Mouse (Mus musculus) limb, embryonic 12.5 days (tissue): ENCODE results near the gene Rras. TPM values are rescaled to one million over a fixed set of nuclear protein-coding genes. Genes with fewer than 3 reads are reported as not detected.

Experiments used
- microRNA-seq: library from miRNA; unstranded; fragments of <30 nt; microRNA quantifications from one replicate; pipeline ENCODE4, GENCODE M21; 2017
- polyA plus RNA-seq: library from polyadenylated mRNA; unstranded; fragments of >200 nt; fragmentation: Nextera tagmentation; extraction: Ambion mirVana; gene quantifications from 2 replicates; pipeline ENCODE4 v1.2.1, GENCODE M21; 2016

Gene Rras
- polyA plus RNA-seq, 1 experiment from 2014 or later = 20.8 TPM

Small RNA genes lying within 50 kb of the gene (microRNA-seq; reads per million reads assigned to microRNA genes)
- not detected for gene Mir7054

Other genes with a start within 250 kb of the Rras start
- gene Nup62, start 201.9 kb upstream of the Rras start, polyA plus RNA-seq = 105 and 114 TPM in 2 replicates
- 1.5 and 2.5 TPM in 2 replicates for gene Il4i1, start 201.6 kb upstream of the Rras start, polyA plus RNA-seq
- 3.7 and 4.1 TPM in 2 replicates for gene Atf5, start 201.3 kb upstream of the Rras start, polyA plus RNA-seq
- gene Akt1s1, start 169.0 kb upstream of the Rras start, polyA plus RNA-seq = 106 and 110 TPM in 2 replicates
- 84.7 and 96.2 TPM in 2 replicates for gene Tbc1d17, start 168.9 kb upstream of the Rras start, polyA plus RNA-seq
- gene Pnkp, start 160.8 kb upstream of the Rras start, polyA plus RNA-seq = 35.5 and 37.3 TPM in 2 replicates
- gene Ptov1, start 148.2 kb upstream of the Rras start, polyA plus RNA-seq = 615 and 666 TPM in 2 replicates
- gene Med25, start 125.2 kb upstream of the Rras start, polyA plus RNA-seq = 116 and 127 TPM in 2 replicates
- gene Fuz, start 121.9 kb upstream of the Rras start, polyA plus RNA-seq = 21.6 and 24.8 TPM in 2 replicates
- gene Ap2a1, start 88.5 kb upstream of the Rras start, polyA plus RNA-seq = 74.2 and 77.6 TPM in 2 replicates
- gene Tsks, start 74.8 kb upstream of the Rras start, polyA plus RNA-seq = 0.11 TPM in 1 of 2 replicates, not detected in the other
- 27.8 and 29.9 TPM in 2 replicates for gene Cpt1c, start 43.1 kb upstream of the Rras start, polyA plus RNA-seq
- 704 and 706 TPM in 2 replicates for gene Prmt1, start 31.4 kb upstream of the Rras start, polyA plus RNA-seq
- gene Irf3, start 20.3 kb upstream of the Rras start, polyA plus RNA-seq = 90.9 and 97.2 TPM in 2 replicates
- 87.3 and 96.8 TPM in 2 replicates for gene Bcl2l12, start 19.2 kb upstream of the Rras start, polyA plus RNA-seq
- gene Scaf1, start 1.6 kb upstream of the Rras start, polyA plus RNA-seq = 42.1 and 46.9 TPM in 2 replicates
- 15.0 and 16.2 TPM in 2 replicates for gene Prr12, start 34.9 kb downstream of the Rras start, polyA plus RNA-seq
- 60.6 and 69.7 TPM in 2 replicates for gene Nosip, start 44.5 kb downstream of the Rras start, polyA plus RNA-seq
- 21.2 and 21.7 TPM in 2 replicates for gene Prrg2, start 44.7 kb downstream of the Rras start, polyA plus RNA-seq
- 261 and 271 TPM in 2 replicates for gene Rcn3, start 74.3 kb downstream of the Rras start, polyA plus RNA-seq
- 12.3 and 13.4 TPM in 2 replicates for gene Fcgrt, start 85.9 kb downstream of the Rras start, polyA plus RNA-seq
- 1,572 and 1,576 TPM in 2 replicates for gene Rps11, start 106.5 kb downstream of the Rras start, polyA plus RNA-seq
- 1,352 and 1,447 TPM in 2 replicates for gene Rpl13a, start 110.8 kb downstream of the Rras start, polyA plus RNA-seq
- gene Gm45713, start 118.3 kb downstream of the Rras start, polyA plus RNA-seq = 0.32 TPM in 1 of 2 replicates, not detected in the other
- 0.71 and 0.83 TPM in 2 replicates for gene Flt3l, start 118.5 kb downstream of the Rras start, polyA plus RNA-seq
- 91.8 and 93.0 TPM in 2 replicates for gene Pih1d1, start 136.3 kb downstream of the Rras start, polyA plus RNA-seq
- 51.4 and 53.8 TPM in 2 replicates for gene Aldh16a1, start 136.6 kb downstream of the Rras start, polyA plus RNA-seq
- gene Slc17a7, start 146.0 kb downstream of the Rras start, polyA plus RNA-seq = 0.17 and 0.25 TPM in 2 replicates
- gene Gfy, start 161.6 kb downstream of the Rras start, polyA plus RNA-seq = not detected in 2 replicates
- not detected in 2 replicates for gene Pth2, start 163.0 kb downstream of the Rras start, polyA plus RNA-seq
- gene Ccdc155, start 186.9 kb downstream of the Rras start, polyA plus RNA-seq = 1.0 and 1.7 TPM in 2 replicates
- gene Dkkl1, start 194.2 kb downstream of the Rras start, polyA plus RNA-seq = 0.80 and 1.2 TPM in 2 replicates
- 316 and 326 TPM in 2 replicates for gene Tead2, start 197.8 kb downstream of the Rras start, polyA plus RNA-seq
- 1.6 TPM in 2 replicates for gene Cd37, start 221.2 kb downstream of the Rras start, polyA plus RNA-seq
- 0.18 and 0.42 TPM in 2 replicates for gene Slc6a16, start 223.1 kb downstream of the Rras start, polyA plus RNA-seq